Mouse (Mus musculus): ENCODE data around the gene Nudt13. TPM values are rescaled to one million over a fixed set of nuclear protein-coding genes. Genes with fewer than 3 reads are reported as not detected.

Gene Nudt13
- polyA plus RNA-seq (2015; fragmentation: Nextera tagmentation; extraction: Ambion mirVana) = 11.3 and 17.1 TPM in 2 replicates

DNA sequence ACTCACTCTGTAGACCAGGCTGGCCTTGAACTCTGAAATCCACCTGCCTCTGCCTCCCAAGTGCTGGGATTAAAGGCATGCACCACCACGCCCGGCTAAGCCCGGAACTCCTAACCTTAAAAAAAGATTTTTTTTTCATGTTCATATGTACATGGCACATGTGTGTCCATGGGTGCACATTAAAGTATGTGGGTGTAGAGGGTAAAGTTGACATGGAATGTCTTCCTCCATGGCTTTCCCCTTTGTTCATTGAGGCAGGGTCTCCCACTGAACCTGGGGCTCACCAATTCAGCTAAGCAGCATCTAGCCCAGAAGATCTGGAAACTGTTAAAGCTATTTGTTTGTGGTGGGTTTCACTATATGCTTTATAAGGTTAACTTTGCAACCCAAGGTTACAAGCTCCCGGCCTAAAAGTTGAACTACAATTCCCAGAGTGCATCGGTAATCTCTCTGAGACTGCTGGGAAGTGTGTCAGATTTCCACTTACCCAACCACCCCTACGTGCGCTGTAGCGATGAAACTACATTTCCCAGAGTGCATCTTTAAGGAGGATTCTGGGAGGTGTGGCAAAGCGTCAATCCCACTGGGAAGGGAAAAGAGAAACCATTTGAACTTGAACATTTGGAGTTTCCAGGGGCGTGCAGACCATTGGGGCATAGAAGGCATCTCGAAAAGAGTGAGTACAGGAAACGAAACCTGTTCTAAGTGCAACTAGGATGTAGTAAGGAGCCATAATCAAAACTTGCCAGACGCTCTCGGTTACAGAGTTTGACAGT lies at the start of gene Nudt13:
Gene Nudt13 (plus strand): TSS at position 581 of the 776 bp plus-strand sequence.
- Histone ChIP-seq H3K4me1 (replicated peaks) (peaks cover 9% of the 10 kb centered on the region), H3K27ac (no peak within 1 kb of the TSS), H3K4me3 (peak within 1 kb of the TSS; percentile 50), H3K9me3 (no peaks in the 10 kb centered on the region), H3K4me2 (peak within 1 kb of the TSS; percentile 59), H3K36me3 (no peaks in the 10 kb centered on the region), H3K27me3 (no peaks in the 10 kb centered on the region), H3K9ac (peak within 1 kb of the TSS; percentile 63)
- 25% methylated on average over 14 of the region's 14 CpGs for WGBS
- peak; percentile 95 for ATAC-seq (ENCODE audit: low FRiP score)

DNA sequence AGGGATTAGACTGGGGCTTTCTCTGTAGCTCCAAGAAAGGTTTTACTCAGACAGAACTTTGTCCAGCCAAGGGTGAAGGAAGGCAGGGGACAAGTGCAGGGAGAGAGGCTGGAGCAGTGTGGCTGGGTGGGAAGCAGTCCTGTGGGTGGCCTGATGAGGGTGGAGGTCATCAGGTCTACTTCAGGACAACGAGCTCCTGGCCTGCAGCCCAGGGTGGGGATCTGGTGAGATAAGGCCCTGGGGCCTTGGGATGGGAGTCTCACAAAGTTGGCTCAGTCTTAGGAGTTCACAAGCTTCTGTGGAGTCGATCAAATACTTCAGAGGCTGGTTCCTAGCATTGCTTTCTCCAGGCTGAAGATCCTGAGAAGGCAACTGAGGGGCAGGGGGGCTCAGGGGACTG lies 49.2 kb upstream of the Nudt13 start:
- peaks cover 6% of the 10 kb centered on the region; the same call in 1 of the 2 replicates for H3K4me1 ChIP-seq (replicated peaks)
- 72% methylated on average over 2 of the region's 2 CpGs for WGBS
- H3K9ac ChIP-seq = no peak overlapping the region
- H3K27ac ChIP-seq = no peak overlapping the region
- no peak overlapping the region for H3K4me2 ChIP-seq
- ATAC-seq (ENCODE audit: low FRiP score) = no peak
- no peaks in the 10 kb centered on the region for H3K27me3 ChIP-seq
- no peak overlapping the region for H3K4me3 ChIP-seq
- no peaks in the 10 kb centered on the region for H3K9me3 ChIP-seq
- no peaks in the 10 kb centered on the region for H3K36me3 ChIP-seq

DNA sequence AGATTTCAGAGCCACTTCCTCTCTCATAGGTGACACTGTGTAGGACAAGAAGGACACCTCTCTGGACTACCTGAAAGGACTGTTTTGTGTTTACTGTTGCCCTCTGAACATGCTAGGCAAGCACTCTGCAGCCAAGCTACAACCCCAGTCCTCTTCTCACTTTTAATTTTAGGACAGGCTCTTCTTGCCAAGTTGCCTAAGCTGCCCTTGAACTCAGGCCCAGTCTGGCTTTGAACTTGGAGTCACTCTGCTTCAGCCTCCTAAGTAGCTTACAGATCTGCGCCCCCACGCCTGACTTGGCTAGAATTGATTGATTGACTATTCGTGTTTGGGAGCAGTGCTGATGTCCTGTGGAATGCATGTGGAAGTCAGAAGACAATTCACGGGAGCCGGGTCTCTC lies 48.6 kb upstream of the Nudt13 start:
- Histone ChIP-seq H3K4me1 (replicated peaks) (peaks cover 6% of the 10 kb centered on the region; the same call in 1 of the 2 replicates), H3K36me3 (no peaks in the 10 kb centered on the region), H3K4me2 (no peak overlapping the region), H3K27me3 (no peaks in the 10 kb centered on the region), H3K9ac (no peak overlapping the region), H3K4me3 (no peak overlapping the region), H3K27ac (no peak overlapping the region), H3K9me3 (no peaks in the 10 kb centered on the region)
- no peak for ATAC-seq (ENCODE audit: low FRiP score)
- 75% methylated on average over 5 of the region's 5 CpGs for WGBS

DNA sequence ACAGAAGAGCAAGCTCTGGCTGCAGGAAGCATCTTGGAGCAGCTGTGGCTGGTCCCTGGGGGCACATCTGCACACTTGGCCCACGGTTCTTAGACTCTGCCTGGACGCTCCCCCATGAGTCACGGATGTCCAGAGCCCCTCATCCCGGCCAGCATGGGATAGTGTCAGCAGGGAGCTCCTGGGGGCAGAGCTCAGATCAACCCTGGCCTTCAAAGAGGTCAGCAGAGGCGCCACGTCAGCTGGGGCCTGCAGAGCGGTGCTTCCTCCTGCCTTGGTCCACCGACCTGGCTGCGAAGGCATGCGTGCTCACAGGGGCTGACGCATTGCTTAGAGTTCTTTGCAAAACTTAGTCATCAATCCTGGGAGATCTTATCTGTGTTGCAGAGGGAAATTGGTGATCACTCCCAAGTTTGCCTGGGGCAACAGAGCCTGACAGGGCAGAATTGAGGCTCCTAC lies 47.7 kb upstream of the Nudt13 start:
- Histone ChIP-seq H3K27me3 (no peaks in the 10 kb centered on the region), H3K9ac (no peak overlapping the region), H3K36me3 (no peaks in the 10 kb centered on the region), H3K4me3 (no peak overlapping the region), H3K27ac (no peak overlapping the region), H3K4me2 (no peak overlapping the region), H3K9me3 (no peaks in the 10 kb centered on the region), H3K4me1 (replicated peaks) (peaks cover 6% of the 10 kb centered on the region; the same call in 1 of the 2 replicates)
- no peak for ATAC-seq (ENCODE audit: low FRiP score)
- WGBS = 68% methylated on average over 11 of the region's 11 CpGs

DNA sequence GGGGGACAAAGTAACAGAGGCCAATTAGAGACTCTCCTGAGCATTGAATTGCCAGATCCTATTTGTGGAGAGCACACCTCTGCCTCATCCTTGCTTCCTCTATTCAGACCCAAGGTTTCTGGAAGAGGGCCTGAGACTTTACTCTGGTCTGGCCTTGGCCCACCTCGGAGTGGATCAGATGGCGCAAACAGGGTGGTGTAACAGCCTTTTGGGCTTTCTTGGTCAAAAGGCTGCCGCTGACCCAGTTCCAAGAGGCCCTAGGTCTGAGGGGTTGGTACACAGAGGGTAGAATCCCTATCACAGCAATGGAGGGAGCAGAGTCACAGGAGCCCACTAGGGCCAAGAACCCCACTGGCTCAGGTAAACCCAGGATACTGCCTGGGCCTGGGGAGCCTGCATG lies 46.5 kb upstream of the Nudt13 start:
- no peak for ATAC-seq (ENCODE audit: low FRiP score)
- peaks cover under 1% of the 10 kb centered on the region; the same call in 1 of the 2 replicates for H3K27me3 ChIP-seq
- H3K36me3 ChIP-seq = no peaks in the 10 kb centered on the region
- peaks cover 6% of the 10 kb centered on the region; the same call in 1 of the 2 replicates for H3K4me1 ChIP-seq (replicated peaks)
- H3K4me2 ChIP-seq = no peak overlapping the region
- no peak overlapping the region for H3K9ac ChIP-seq
- H3K27ac ChIP-seq = no peak overlapping the region
- H3K9me3 ChIP-seq = no peaks in the 10 kb centered on the region
- H3K4me3 ChIP-seq = no peak overlapping the region
- 98% methylated on average over 3 of the region's 3 CpGs for WGBS

DNA sequence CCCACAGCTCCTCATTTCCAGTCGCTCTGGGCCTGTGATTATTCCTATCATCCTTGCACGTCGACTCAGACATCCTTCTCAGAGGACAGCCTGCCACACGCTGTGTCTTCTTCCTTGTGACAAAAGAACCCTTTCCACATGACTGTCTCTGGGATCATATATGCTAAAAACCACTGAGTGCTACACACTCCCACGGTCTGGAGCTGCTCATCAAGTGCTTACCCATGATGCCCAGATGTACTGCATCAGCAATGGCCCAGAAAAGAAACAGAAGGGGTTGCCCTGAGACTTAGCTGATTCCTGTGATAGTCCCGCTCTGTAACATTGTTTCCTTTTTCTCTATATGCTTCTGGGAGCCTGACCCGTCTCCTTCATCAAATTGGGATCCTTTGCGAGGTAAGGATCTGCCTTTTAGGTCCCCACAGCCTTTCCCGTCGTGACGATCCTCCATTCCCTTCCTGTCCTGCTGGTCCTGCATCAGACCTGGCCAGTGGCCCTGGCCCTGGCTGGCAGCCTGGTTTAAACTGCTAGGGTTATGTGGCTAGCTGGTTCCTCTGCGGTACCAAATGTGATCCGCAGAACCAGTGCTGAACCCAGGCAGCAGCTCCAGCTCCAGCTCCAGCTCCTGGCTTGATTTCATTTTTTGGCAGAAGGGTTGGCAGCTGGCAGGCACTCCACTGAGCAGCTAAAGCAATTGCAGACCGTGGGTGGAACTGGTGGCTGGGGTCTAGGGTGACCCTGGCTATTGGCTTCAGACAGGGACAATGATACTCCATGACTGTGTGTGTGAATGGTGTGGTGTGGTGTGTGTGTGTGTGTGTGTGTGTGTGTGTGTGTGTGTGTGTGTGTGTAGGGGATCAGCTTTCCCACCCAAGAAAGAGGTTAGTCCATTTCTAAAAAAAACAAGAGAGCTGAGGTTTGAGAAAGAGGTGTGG lies 44.0 kb upstream of the Nudt13 start:
- Histone ChIP-seq H3K27me3 (peaks cover 5% of the 10 kb centered on the region; the same call in 1 of the 2 replicates), H3K4me2 (no peak overlapping the region), H3K4me3 (no peak overlapping the region), H3K9me3 (no peaks in the 10 kb centered on the region), H3K9ac (no peak overlapping the region; the same call in 1 of the 2 replicates), H3K36me3 (no peaks in the 10 kb centered on the region), H3K27ac (no peak overlapping the region), H3K4me1 (replicated peaks) (peaks cover 6% of the 10 kb centered on the region; the same call in 1 of the 2 replicates)
- ATAC-seq (ENCODE audit: low FRiP score) = no peak
- WGBS = 55% methylated on average over 14 of the region's 14 CpGs

DNA sequence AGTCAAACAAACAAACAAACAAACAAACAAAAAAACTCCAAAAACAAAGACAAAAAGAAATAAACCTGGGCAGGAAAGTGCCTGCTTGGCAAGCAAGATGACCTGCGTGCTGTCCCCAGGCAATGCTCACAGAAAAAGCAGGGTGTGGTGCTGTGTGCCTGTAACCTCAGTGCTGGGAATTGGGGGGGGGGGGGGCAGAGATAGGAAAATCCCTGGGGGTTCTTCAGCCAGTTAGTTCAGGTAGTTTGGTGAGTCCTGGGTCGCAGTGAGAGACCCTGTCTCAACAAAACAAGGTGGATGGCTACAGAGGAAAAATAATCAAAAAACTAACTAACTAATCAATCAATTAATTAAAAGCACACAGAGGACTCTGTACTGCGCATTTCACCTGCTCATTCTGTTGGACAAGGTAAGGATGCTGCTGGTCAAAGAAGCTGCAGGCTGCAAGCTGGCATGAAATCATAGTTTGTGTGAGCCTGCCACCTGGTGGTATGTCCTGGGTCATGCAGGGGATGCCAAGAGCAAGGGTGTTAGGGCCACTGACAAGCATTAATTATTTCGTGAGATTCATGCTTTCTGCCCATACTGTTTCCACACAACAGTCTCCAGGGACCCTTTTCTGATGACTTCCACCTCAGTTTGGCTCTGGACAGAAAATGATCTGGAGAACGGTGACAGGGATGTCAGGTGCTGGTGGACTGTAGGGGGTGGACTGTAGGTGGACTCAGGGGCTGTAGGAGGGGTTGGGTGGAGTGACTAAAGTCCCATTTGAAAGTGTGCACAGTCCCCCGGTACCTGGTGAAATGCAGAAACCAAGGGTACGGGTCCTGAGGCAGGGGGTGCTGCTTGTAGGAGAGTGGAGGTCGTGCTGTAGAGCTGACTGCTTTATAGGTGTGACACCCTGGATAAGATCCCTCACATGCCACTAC lies 36.0 kb upstream of the Nudt13 start:
- 63% methylated on average over 8 of the region's 8 CpGs for WGBS
- Histone ChIP-seq H3K9me3 (no peaks in the 10 kb centered on the region), H3K4me2 (no peak overlapping the region), H3K27me3 (peaks cover 5% of the 10 kb centered on the region; the same call in 1 of the 2 replicates), H3K4me1 (replicated peaks) (no peaks in the 10 kb centered on the region), H3K9ac (no peak overlapping the region), H3K27ac (no peak overlapping the region), H3K4me3 (no peak overlapping the region), H3K36me3 (no peaks in the 10 kb centered on the region)
- ATAC-seq (ENCODE audit: low FRiP score) = peak; percentile 78

DNA sequence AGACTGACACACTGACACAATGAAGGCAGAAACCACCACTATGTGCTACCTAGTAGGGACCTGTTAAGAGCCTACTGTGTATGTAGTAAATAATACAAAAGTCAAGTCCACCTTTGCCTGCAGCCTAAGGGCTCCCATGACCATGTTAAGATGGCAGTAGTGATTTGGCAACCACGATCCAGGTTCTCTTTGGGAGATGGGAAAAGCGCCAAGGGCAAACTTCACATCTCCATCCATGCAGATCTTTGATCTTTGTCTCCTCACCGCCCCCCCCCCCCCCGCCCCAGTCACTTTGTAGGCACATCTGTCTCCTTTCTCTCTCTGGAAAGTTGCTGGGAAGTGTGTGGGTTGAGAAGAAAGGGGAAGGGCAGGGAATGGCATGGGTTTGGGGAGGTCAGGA lies 32.2 kb upstream of the Nudt13 start:
- Histone ChIP-seq H3K27me3 (0 out of 2 replicates have a peak, but pooled peaks cover 5% of the 10 kb centered on the region), H3K4me3 (no peak overlapping the region), H3K4me1 (replicated peaks) (no peaks in the 10 kb centered on the region), H3K36me3 (no peaks in the 10 kb centered on the region), H3K9me3 (no peaks in the 10 kb centered on the region), H3K27ac (no peak overlapping the region), H3K9ac (no peak overlapping the region), H3K4me2 (no peak overlapping the region)
- 85% methylated on average over 4 of the region's 4 CpGs for WGBS
- no peak for ATAC-seq (ENCODE audit: low FRiP score)

DNA sequence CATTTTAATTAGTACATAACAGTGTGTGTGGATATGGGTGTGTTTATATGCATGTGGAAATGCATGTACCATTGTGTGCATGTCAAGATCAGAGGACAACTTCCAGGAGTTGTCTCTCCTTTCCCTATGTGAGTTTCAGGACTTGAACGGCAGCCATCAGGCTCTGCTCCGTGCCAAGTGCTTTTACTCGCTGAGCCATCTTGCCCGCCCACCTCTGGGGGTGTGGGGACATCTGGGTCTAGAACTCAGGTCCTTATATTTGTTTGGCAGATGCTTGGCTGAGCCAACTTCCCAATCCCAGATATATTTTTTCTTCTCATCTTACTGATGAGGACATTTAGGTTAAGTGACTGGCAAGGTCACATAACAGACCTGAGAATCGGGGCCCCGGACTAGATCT lies 26.1 kb upstream of the Nudt13 start:
- Histone ChIP-seq H3K4me2 (no peak overlapping the region), H3K4me3 (no peak overlapping the region), H3K9me3 (no peaks in the 10 kb centered on the region), H3K27ac (no peak overlapping the region), H3K4me1 (replicated peaks) (no peaks in the 10 kb centered on the region), H3K36me3 (no peaks in the 10 kb centered on the region), H3K27me3 (no peaks in the 10 kb centered on the region), H3K9ac (no peak overlapping the region)
- no peak for ATAC-seq (ENCODE audit: low FRiP score)
- 90% methylated on average over 6 of the region's 6 CpGs for WGBS

DNA sequence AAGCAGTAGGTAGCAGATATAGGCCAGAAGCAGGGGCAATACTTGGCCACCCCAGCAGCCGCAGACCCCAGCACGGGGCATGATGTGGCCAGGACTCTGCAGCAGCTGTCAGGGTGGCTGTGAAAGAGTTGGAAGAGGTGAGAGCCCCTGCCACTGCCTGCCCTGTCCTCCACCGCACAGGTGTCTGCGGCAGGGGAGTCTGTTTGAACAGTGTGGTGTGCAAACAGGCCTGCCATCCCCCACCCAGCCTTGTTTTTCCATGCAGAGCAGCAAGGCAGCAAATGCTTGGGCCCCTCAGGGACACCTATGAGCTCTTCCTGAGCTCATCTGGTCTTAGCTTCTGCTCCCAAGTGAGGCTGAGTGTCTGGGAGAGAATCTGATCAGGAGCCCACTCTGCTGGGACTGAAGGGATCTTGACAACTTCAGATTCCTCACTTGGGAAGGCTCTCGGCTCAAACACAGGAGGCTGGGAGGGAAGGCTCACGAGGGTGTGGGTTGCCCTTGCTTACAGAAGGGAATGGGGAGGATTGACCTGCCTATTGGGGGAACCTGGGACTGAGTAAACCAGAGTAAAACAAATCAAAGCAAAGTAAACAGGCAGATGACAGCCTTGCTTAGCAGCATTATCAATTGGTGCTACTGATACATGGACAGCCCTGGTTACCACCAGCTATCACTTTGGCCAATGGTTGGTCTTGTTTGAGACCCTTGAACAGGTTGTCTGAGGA lies 25.3 kb upstream of the Nudt13 start, which contains the start of gene Kcnk16:
Gene Kcnk16 (minus strand): TSS at position 118 of the 728 bp plus-strand sequence.
- Histone ChIP-seq H3K36me3 (no peaks in the 10 kb centered on the region), H3K27me3 (no peaks in the 10 kb centered on the region), H3K4me3 (no peak within 1 kb of the TSS), H3K9me3 (no peaks in the 10 kb centered on the region; the same call in 1 of the 2 replicates), H3K27ac (no peak within 1 kb of the TSS), H3K4me1 (replicated peaks) (no peaks in the 10 kb centered on the region), H3K9ac (no peak within 1 kb of the TSS), H3K4me2 (no peak within 1 kb of the TSS)
- WGBS = 70% methylated on average over 6 of the region's 6 CpGs
- ATAC-seq (ENCODE audit: low FRiP score) = no peak

DNA sequence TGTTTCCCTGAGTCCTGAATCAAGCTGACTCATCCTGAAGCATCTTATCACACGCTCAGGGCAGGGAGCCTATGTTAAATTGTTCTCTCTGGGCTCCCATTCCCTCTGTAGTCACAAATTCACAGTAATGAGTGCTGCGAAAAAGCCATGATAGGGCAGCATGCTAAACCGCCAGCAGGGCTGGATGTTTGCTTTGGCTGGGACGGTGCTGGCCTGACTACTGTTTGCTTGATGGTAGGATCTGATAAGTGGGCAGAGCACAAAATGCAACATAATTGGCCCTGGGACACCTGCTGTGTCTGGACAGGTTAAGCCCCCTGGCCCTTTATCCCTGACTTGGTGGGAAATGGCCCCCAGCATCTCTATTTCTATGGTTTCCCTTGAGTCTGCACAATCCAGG lies 3.1 kb upstream of the Nudt13 start:
- Histone ChIP-seq H3K4me3 (no peak overlapping the region), H3K27me3 (no peaks in the 10 kb centered on the region), H3K27ac (no peak overlapping the region), H3K9ac (no peak overlapping the region), H3K36me3 (no peaks in the 10 kb centered on the region), H3K4me1 (replicated peaks) (peaks cover 9% of the 10 kb centered on the region), H3K4me2 (no peak overlapping the region), H3K9me3 (no peaks in the 10 kb centered on the region)
- ATAC-seq (ENCODE audit: low FRiP score) = no peak
- WGBS = 67% methylated on average over 4 of the region's 4 CpGs

Measured in hindbrain, embryonic 13.5 days (tissue).